Mouse (Mus musculus) stomach, embryonic 16.5 days (tissue): ENCODE data around the gene Tsc1. TPM values are rescaled to one million over a fixed set of nuclear protein-coding genes. Genes with fewer than 3 reads are reported as not detected.

Experiments
- ATAC-seq: fragments of 200-750 bp; cut with Nextera tagmentation; 2 replicates; pipeline ENCODE4 v1.8.0; 2017; ENCODE audit warnings: moderate number of reproducible peaks, moderate TSS enrichment; ENCODE audit not compliant: insufficient read depth, low FRiP score
- H3K27ac ChIP-seq: fragments of 300-500 bp; sonication (generic); 2 replicates; pipeline ENCODE4 v1.5.1; 2014; ENCODE audit warnings: low read length
- H3K27me3 ChIP-seq: fragments of 300-500 bp; sonication (generic); 2 replicates; pipeline ENCODE4 v1.6.1; 2014; ENCODE audit warnings: low read length, control low read depth, mixed read lengths; ENCODE audit not compliant: control insufficient read depth, insufficient read depth
- H3K36me3 ChIP-seq: fragments of 300-500 bp; sonication (generic); 2 replicates; pipeline ENCODE4 v1.6.1; 2014; ENCODE audit warnings: low read length; ENCODE audit not compliant: control insufficient read depth, insufficient read depth
- H3K4me1 ChIP-seq: fragments of 300-500 bp; sonication (generic); 2 replicates; pipeline ENCODE4 v1.6.1; 2014; ENCODE audit warnings: low read length, control low read depth, mixed read lengths; ENCODE audit not compliant: control insufficient read depth, insufficient read depth
- H3K4me2 ChIP-seq: fragments of 300-500 bp; sonication (generic); 2 replicates; pipeline ENCODE4 v1.6.1; 2014; ENCODE audit warnings: low read depth, low read length, mixed read lengths
- H3K4me3 ChIP-seq: fragments of 300-500 bp; sonication (generic); replicated peaks from 2 replicates; pipeline ENCODE4 v1.5.1; 2014; ENCODE audit warnings: mild to moderate bottlenecking, low read length
- H3K9ac ChIP-seq: fragments of 300-500 bp; sonication (generic); 2 replicates; pipeline ENCODE4 v1.6.1; 2014; ENCODE audit warnings: low read length
- H3K9me3 ChIP-seq: fragments of 300-500 bp; sonication (generic); replicated peaks from 2 replicates; pipeline ENCODE4 v1.6.1; 2016; ENCODE audit warnings: low read length, control low read depth; ENCODE audit not compliant: control insufficient read depth
- WGBS: fragments of 180-500 bp; shearing (Covaris S2); extraction: QIAGEN DNeasy Blood & Tissue Kit; methylation state at CpG from one replicate; pipeline ENCODE4 v1.1.7; 2014; 5-methylcytosine and 5-hydroxymethylcytosine counted together
- polyA plus RNA-seq: library from polyadenylated mRNA; unstranded; fragments of >200 nt; fragmentation: Nextera tagmentation; extraction: Ambion mirVana; gene quantifications from 2 replicates; pipeline ENCODE4 v1.2.1, GENCODE M21; 2015

Tsc1 gene
- polyA plus RNA-seq, 1 experiment from 2014 or later, result 18.8 TPM

DNA sequence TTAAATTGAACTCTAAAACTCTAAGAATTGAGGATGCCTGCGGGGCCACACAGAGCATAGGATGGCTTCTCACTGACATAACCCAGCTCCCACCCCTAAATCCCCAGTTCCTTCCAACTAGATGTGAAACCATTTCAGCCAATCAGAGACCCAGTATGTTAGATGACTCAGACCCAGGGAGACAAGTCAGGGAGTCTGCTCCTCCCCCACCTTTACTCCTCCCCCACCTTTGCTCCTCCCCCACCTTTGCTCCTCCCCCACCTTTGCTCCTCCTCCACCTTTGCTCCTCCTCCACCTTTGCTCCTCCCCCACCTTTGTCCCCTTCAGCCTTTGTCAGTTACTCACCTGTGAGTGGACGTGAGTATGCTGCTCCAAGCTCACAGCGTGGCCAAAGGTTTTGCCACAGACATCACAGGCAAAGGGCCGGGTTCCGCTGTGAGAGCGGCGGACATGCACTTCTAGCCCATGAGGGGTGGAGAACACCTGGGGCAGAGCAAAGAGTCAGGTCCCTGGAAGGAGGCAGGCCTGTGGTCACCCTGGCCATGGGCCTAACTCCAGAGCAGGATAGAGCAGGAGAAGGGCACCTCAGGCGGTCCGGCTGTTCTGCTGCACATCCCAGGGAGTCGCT, 28.5 kb upstream of the Tsc1 start:
- Histone ChIP-seq H3K9ac (no peak overlapping the region), H3K36me3 (no peaks in the 10 kb centered on the region), H3K4me1 (peaks cover under 1% of the 10 kb centered on the region; the same call in 1 of the 2 replicates), H3K9me3 (no peaks in the 10 kb centered on the region), H3K4me2 (no peak overlapping the region), H3K4me3 (no peak overlapping the region), H3K27ac (no peak overlapping the region), H3K27me3 (no peaks in the 10 kb centered on the region)
- WGBS, result 76% methylated on average over 10 of the region's 10 CpGs
- no peak for ATAC-seq

DNA sequence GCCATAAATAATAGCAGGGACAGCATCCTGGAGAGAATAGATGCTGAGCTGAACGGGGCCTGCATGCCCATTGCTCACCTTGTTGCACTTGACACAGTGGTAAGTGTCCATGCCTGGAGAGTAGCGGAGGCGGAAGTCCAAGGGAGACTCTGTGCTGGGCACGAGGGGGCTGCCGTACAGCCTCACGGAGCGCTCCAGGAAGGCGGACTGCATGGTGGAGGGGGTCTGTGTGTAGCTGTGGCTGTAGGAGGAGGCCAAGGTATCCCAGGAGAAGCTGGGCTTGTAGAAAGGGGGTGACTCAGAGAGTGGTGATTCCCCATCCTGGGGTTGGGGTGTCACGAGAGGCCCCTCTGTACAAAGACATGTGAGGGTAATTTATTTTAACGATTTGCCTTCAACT, 27.4 kb upstream of the Tsc1 start:
- no peaks in the 10 kb centered on the region for H3K9me3 ChIP-seq
- no peak for ATAC-seq
- no peaks in the 10 kb centered on the region for H3K4me1 ChIP-seq
- no peak overlapping the region for H3K4me2 ChIP-seq
- H3K9ac ChIP-seq, result no peak overlapping the region
- H3K4me3 ChIP-seq, result no peak overlapping the region
- H3K27me3 ChIP-seq, result no peaks in the 10 kb centered on the region
- no peak overlapping the region for H3K27ac ChIP-seq
- no peaks in the 10 kb centered on the region for H3K36me3 ChIP-seq
- WGBS, result 89% methylated on average over 10 of the region's 10 CpGs

DNA sequence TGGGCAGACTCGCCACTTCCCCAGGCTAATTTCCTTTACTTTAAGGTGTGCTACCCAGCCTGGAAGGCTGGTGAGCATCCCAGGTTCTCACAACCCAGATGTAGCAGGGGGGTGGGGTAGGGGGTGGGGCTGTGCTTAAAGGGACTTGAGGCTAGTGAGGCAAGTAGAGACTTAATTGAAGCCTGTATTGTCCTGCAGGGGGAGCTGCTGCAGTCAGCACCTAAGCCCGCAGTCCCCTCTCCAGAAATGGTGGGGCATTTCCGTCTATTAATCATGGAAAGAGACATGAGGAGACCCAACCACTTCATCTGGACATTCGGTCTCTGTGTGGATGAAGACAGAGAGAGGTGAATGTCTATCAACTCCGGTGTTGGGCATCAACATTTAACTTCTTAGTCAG, 24.7 kb upstream of the Tsc1 start:
- Histone ChIP-seq H3K4me3 (no peak overlapping the region), H3K9ac (no peak overlapping the region), H3K27ac (no peak overlapping the region), H3K4me2 (no peak overlapping the region), H3K36me3 (no peaks in the 10 kb centered on the region), H3K27me3 (peaks cover 10% of the 10 kb centered on the region), H3K4me1 (no peaks in the 10 kb centered on the region), H3K9me3 (no peaks in the 10 kb centered on the region)
- ATAC-seq, result no peak
- 37% methylated on average over 5 of the region's 5 CpGs for WGBS

GRCm38 (mm10) chr2:28616874-28617273, 24.2 kb upstream of the Tsc1 start:
- Histone ChIP-seq H3K36me3 (no peaks in the 10 kb centered on the region), H3K27me3 (peaks cover 15% of the 10 kb centered on the region), H3K4me3 (no peak overlapping the region), H3K9ac (no peak overlapping the region), H3K4me2 (no peak overlapping the region), H3K4me1 (0 out of 2 replicates have a peak, but pooled peaks cover 5% of the 10 kb centered on the region), H3K27ac (no peak overlapping the region), H3K9me3 (no peaks in the 10 kb centered on the region)
- 70% methylated on average over 9 of the region's 9 CpGs for WGBS
- ATAC-seq, result peak; percentile 38; the same call in 1 of the 2 replicates

GRCm38 (mm10) chr2:28617498-28618486, 23.2 kb upstream of the Tsc1 start:
- WGBS, result 73% methylated on average over 8 of the region's 8 CpGs
- ATAC-seq, result 0 out of 2 replicates have a peak, but pooled peaks have one; percentile 20
- Histone ChIP-seq H3K9me3 (no peaks in the 10 kb centered on the region), H3K4me1 (0 out of 2 replicates have a peak, but pooled peaks cover 5% of the 10 kb centered on the region), H3K27me3 (peaks cover 17% of the 10 kb centered on the region), H3K36me3 (no peaks in the 10 kb centered on the region), H3K9ac (no peak overlapping the region), H3K27ac (no peak overlapping the region), H3K4me2 (no peak overlapping the region), H3K4me3 (no peak overlapping the region)

- ATAC-seq, result no peak
Measured at GRCm38 (mm10) chr2:28618777-28619336, 22.2 kb upstream of the Tsc1 start.

GRCm38 (mm10) chr2:28619369-28619768, 21.7 kb upstream of the Tsc1 start:
- 79% methylated on average over 6 of the region's 6 CpGs for WGBS
- H3K27me3 ChIP-seq, result peaks cover 17% of the 10 kb centered on the region

More at GRCm38 (mm10) chr2:28618777-28619336, 22.2 kb upstream of the Tsc1 start:
- WGBS, result 71% methylated on average over 6 of the region's 6 CpGs
- H3K9ac ChIP-seq, result no peak overlapping the region
- no peaks in the 10 kb centered on the region for H3K36me3 ChIP-seq
- 0 out of 2 replicates have a peak, but pooled peaks cover 5% of the 10 kb centered on the region for H3K4me1 ChIP-seq
- no peak overlapping the region for H3K4me3 ChIP-seq
- H3K27ac ChIP-seq, result no peak overlapping the region
- peaks cover 17% of the 10 kb centered on the region for H3K27me3 ChIP-seq
- H3K4me2 ChIP-seq, result no peak overlapping the region
- no peaks in the 10 kb centered on the region for H3K9me3 ChIP-seq

GRCm38 (mm10) chr2:28620522-28620921, 20.5 kb upstream of the Tsc1 start:
- H3K4me1 ChIP-seq, result 0 out of 2 replicates have a peak, but pooled peaks cover 5% of the 10 kb centered on the region
- H3K9ac ChIP-seq, result no peak overlapping the region
- H3K27ac ChIP-seq, result no peak overlapping the region
- H3K4me3 ChIP-seq, result no peak overlapping the region; the same call in 1 of the 2 replicates
- no peak overlapping the region for H3K4me2 ChIP-seq
- H3K9me3 ChIP-seq, result no peaks in the 10 kb centered on the region
- H3K36me3 ChIP-seq, result no peaks in the 10 kb centered on the region
- no peak for ATAC-seq
- H3K27me3 ChIP-seq, result peaks cover 17% of the 10 kb centered on the region
- WGBS, result 52% methylated on average over 10 of the region's 10 CpGs

More at GRCm38 (mm10) chr2:28619369-28619768, 21.7 kb upstream of the Tsc1 start:
- no peak overlapping the region for H3K4me3 ChIP-seq
- no peaks in the 10 kb centered on the region for H3K9me3 ChIP-seq
- no peak overlapping the region for H3K27ac ChIP-seq
- no peak for ATAC-seq
- H3K36me3 ChIP-seq, result no peaks in the 10 kb centered on the region
- no peak overlapping the region for H3K9ac ChIP-seq
- H3K4me1 ChIP-seq, result 0 out of 2 replicates have a peak, but pooled peaks cover 5% of the 10 kb centered on the region
- no peak overlapping the region for H3K4me2 ChIP-seq
